Mouse (Mus musculus) forebrain, embryonic 15.5 days (tissue): ENCODE results near the gene Olfr15. TPM values are rescaled to one million over a fixed set of nuclear protein-coding genes. Genes with fewer than 3 reads are reported as not detected.

Source experiments
- ATAC-seq: fragments of 200-750 bp; cut with Nextera tagmentation; replicated peaks from 2 replicates; pipeline ENCODE4 v1.8.0; 2017; ENCODE audit warnings: mild to moderate bottlenecking, moderate TSS enrichment, moderate library complexity
- H3K27ac ChIP-seq: fragments of 300-500 bp; sonication (generic); replicated peaks from 2 replicates; pipeline ENCODE4 v1.5.1; 2015; ENCODE audit warnings: mild to moderate bottlenecking, inconsistent platforms
- H3K27me3 ChIP-seq: fragments of 300-500 bp; sonication (generic); 2 replicates; pipeline ENCODE4 v1.6.1; 2015; ENCODE audit warnings: inconsistent platforms
- H3K36me3 ChIP-seq: fragments of 300-500 bp; sonication (generic); 2 replicates; pipeline ENCODE4 v1.6.1; 2015; ENCODE audit warnings: mild to moderate bottlenecking, inconsistent platforms
- H3K4me1 ChIP-seq: fragments of 300-500 bp; sonication (generic); 2 replicates; pipeline ENCODE4 v1.6.1; 2015; ENCODE audit warnings: inconsistent platforms
- H3K4me2 ChIP-seq: fragments of 300-500 bp; sonication (generic); replicated peaks from 2 replicates; pipeline ENCODE4 v1.6.1; 2015; ENCODE audit warnings: mild to moderate bottlenecking, inconsistent platforms
- H3K4me3 ChIP-seq: fragments of 300-500 bp; sonication (generic); 2 replicates; pipeline ENCODE4 v1.5.1; 2015; ENCODE audit warnings: mild to moderate bottlenecking, inconsistent platforms
- H3K9ac ChIP-seq: fragments of 300-500 bp; sonication (generic); replicated peaks from 2 replicates; pipeline ENCODE4 v1.6.1; 2015; ENCODE audit warnings: mild to moderate bottlenecking, inconsistent platforms
- H3K9me3 ChIP-seq: fragments of 300-500 bp; sonication (generic); 2 replicates; pipeline ENCODE4 v1.6.1; 2016; ENCODE audit warnings: inconsistent platforms
- WGBS: fragments of 180-500 bp; shearing (Covaris S2); methylation state at CpG from one replicate; pipeline ENCODE4 v1.1.7; 2015; ENCODE audit warnings: mixed read lengths; 5-methylcytosine and 5-hydroxymethylcytosine counted together
- polyA plus RNA-seq: library from polyadenylated mRNA; unstranded; fragments of >200 nt; fragmentation: Nextera tagmentation; extraction: Ambion mirVana; gene quantifications from 2 replicates; pipeline ENCODE4 v1.2.1, GENCODE M21; 2015

The Olfr15 gene
- polyA plus RNA-seq, 1 experiment from 2014 or later = not detected

DNA sequence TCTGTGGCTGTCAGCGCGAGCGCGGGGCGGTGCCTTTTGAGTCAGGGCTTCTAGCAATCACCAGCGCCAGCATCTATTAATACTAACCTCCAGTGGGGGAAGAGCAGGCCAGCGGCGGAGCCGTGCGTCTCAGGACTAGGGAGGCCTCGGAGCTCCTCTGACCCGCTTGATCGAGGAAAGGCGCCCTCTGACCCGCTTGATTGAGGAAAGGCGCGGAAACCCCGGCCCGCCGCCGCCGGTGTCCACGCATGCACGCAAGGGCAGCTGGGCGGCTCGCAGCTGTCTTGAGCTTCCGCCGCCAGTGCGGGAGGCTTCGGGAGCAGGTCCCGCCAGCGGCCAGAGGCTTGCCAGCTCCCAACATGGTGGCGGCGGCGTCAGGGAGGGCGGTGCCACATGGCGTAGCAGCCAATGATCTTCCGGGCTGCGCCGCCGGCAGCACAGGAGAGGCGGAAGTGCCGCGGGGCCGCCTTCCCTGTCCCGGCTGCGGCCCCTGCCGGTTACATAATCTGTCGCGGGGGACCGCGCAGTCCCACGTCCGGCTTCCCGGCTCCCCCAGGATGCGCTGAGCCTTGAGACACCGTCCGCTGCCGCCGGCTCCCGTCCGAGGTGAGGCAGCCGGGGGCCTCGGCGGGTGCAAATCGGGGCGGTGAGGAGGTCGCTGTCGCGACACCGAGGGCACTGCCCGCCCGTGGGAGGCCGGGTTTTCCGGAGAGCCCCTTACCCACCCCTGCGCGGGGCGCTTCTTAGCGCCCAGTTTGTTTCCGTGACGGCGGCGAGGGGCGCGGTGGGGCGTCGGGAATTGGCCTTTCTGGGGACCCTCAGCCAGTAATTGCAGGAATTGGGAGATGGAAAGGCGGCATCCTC, 53.8 kb downstream of the Olfr15 start, which contains the start of the genes Zfp597 and Gm20695:
Gene Zfp597, minus strand, starts transcription at position 361 of the 864 bp plus-strand sequence.
Gene Gm20695, plus strand, starts transcription at position 448 of the 864 bp plus-strand sequence.
- peak; percentile 99 for ATAC-seq
- Histone ChIP-seq H3K27ac (peak within 1 kb of the TSS; percentile 97), H3K27me3 (no peaks in the 10 kb centered on the region), H3K9me3 (no peaks in the 10 kb centered on the region), H3K9ac (peak within 1 kb of the TSS; percentile 94), H3K4me3 (peak within 1 kb of the TSS; percentile 94), H3K36me3 (peaks cover 5% of the 10 kb centered on the region; the same call in 1 of the 2 replicates), H3K4me1 (peaks cover 23% of the 10 kb centered on the region), H3K4me2 (peak within 1 kb of the TSS; percentile 69)
- WGBS = under 1% methylated on average over 88 of the region's 88 CpGs

DNA sequence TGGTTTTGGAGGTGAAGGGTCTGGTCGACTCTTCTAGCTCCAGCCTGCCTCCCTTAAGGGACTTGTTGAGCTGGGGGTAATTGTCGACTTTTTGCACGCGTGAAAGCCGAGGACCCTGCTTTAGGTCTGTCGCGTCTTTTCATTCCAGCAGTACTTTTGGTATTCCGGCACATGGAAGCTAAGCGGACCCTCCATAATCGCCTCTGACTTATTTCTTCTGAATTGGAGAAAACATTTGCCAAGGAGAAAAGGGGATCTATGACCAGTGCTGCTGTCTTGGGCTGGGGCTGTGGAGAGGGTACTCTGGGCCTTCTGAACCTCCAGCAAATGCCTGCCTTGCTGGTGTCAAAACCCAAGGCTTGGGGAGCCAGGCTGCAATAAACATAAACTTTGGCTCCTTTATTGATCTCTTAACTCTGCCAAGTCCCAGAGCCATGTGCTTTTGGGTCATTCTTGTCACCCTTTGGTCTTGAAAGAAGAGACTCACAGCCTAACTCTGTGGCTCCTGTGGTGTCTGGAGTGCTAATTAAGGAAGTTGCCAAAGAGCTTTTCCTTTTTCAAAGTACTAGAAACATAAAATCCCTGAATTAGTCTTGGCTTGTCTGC, 54.5 kb downstream of the Olfr15 start:
- H3K4me2 ChIP-seq = peak overlapping the region; percentile 69
- peaks cover 3% of the 10 kb centered on the region; the same call in 1 of the 2 replicates for H3K36me3 ChIP-seq
- H3K4me3 ChIP-seq = peak overlapping the region; percentile 94
- ATAC-seq = no peak
- no peaks in the 10 kb centered on the region for H3K27me3 ChIP-seq
- H3K9me3 ChIP-seq = no peaks in the 10 kb centered on the region
- H3K4me1 ChIP-seq = peaks cover 23% of the 10 kb centered on the region
- 1% methylated on average over 10 of the region's 10 CpGs for WGBS
- H3K9ac ChIP-seq = peak overlapping the region; percentile 94
- H3K27ac ChIP-seq = peak overlapping the region; percentile 97

GRCm38 (mm10) chr16:3891621-3892295, 61.1 kb downstream of the Olfr15 start:
- no peak overlapping the region for H3K4me3 ChIP-seq
- H3K4me2 ChIP-seq = no peak overlapping the region
- H3K27ac ChIP-seq = no peak overlapping the region
- no peak overlapping the region for H3K9ac ChIP-seq
- ATAC-seq = no peak
- peaks cover 7% of the 10 kb centered on the region; the same call in 1 of the 2 replicates for H3K36me3 ChIP-seq
- 96% methylated on average over 14 of the region's 14 CpGs for WGBS
- H3K4me1 ChIP-seq = no peaks in the 10 kb centered on the region
- H3K9me3 ChIP-seq = no peaks in the 10 kb centered on the region
- no peaks in the 10 kb centered on the region for H3K27me3 ChIP-seq

DNA sequence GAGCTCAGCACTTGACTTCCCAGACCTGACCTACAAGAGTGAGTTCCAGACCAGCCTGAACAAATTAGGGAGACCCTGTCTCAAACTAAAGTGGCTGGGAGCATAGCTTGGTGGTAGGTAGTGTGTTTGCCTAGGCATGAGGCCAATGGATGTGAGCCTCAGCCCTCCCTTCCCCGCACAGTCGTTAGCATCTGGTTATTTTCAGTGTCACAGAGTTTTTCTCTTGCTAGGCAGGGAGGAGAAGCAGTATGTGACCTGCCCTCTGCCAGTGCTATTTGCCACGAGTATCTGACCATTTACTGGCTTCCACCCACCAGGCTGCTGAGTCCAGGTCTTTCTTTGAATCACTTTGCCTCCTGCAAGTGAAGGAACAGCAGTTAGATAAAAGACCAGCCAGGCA, 63.1 kb downstream of the Olfr15 start:
- Histone ChIP-seq H3K9me3 (no peaks in the 10 kb centered on the region), H3K36me3 (peaks cover 25% of the 10 kb centered on the region), H3K4me3 (no peak overlapping the region), H3K4me1 (no peaks in the 10 kb centered on the region), H3K4me2 (no peak overlapping the region), H3K27ac (no peak overlapping the region), H3K9ac (no peak overlapping the region), H3K27me3 (no peaks in the 10 kb centered on the region)
- 79% methylated on average over 3 of the region's 3 CpGs for whole genome bisulfite sequencing
- no peak for ATAC-seq

Other genes starting within 250 kb of the Olfr15 start
- not detected in 2 replicates for gene Olfr161, start 239.8 kb upstream of the Olfr15 start, polyA plus RNA-seq
- not detected in 2 replicates for gene Mefv, start 112.8 kb upstream of the Olfr15 start, polyA plus RNA-seq
- gene Zfp263, start 86.8 kb upstream of the Olfr15 start, polyA plus RNA-seq = 57.9 and 60.6 TPM in 2 replicates
- gene Zfp174, start 16.4 kb downstream of the Olfr15 start, polyA plus RNA-seq = 2.6 TPM in 2 replicates
- 81.2 and 82.1 TPM in 2 replicates for gene Naa60, start 41.5 kb downstream of the Olfr15 start, polyA plus RNA-seq
- 11.7 and 12.8 TPM in 2 replicates for gene Zfp597, start 53.7 kb downstream of the Olfr15 start, polyA plus RNA-seq
- 1.6 and 4.7 TPM in 2 replicates for gene Gm20695, start 53.8 kb downstream of the Olfr15 start, polyA plus RNA-seq
- 12.9 and 14.9 TPM in 2 replicates for gene 1700037C18Rik, start 77.8 kb downstream of the Olfr15 start, polyA plus RNA-seq
- gene Cluap1, start 77.9 kb downstream of the Olfr15 start, polyA plus RNA-seq = 40.1 and 42.1 TPM in 2 replicates
- gene Nlrc3, start 145.8 kb downstream of the Olfr15 start, polyA plus RNA-seq = 0.84 and 1.1 TPM in 2 replicates
- gene Slx4, start 172.9 kb downstream of the Olfr15 start, polyA plus RNA-seq = 21.9 and 23.0 TPM in 2 replicates
- 5.7 and 7.3 TPM in 2 replicates for gene Dnase1, start 206.1 kb downstream of the Olfr15 start, polyA plus RNA-seq
- gene Trap1, start 246.9 kb downstream of the Olfr15 start, polyA plus RNA-seq = 51.5 and 52.9 TPM in 2 replicates